Mouse (Mus musculus) limb, embryonic 15.5 days (tissue): ENCODE results near the gene Ank3. TPM values are rescaled to one million over a fixed set of nuclear protein-coding genes. Genes with fewer than 3 reads are reported as not detected.

ENCODE experiments used
- ATAC-seq: fragments of 200-750 bp; cut with Nextera tagmentation; 2 replicates; pipeline ENCODE4 v1.8.0; 2017; ENCODE audit warnings: low read depth, moderate TSS enrichment; ENCODE audit not compliant: insufficient number of reproducible peaks, low FRiP score, low TSS enrichment
- H3K27ac ChIP-seq: fragments of 300-500 bp; sonication (generic); 2 replicates; pipeline ENCODE4 v1.5.1; 2015; ENCODE audit warnings: moderate library complexity, mild to moderate bottlenecking, inconsistent platforms
- H3K27me3 ChIP-seq: fragments of 300-500 bp; sonication (generic); 2 replicates; pipeline ENCODE4 v1.6.1; 2015; ENCODE audit warnings: inconsistent platforms
- H3K36me3 ChIP-seq: fragments of 300-500 bp; sonication (generic); 2 replicates; pipeline ENCODE4 v1.6.1; 2015; ENCODE audit warnings: inconsistent platforms
- H3K4me1 ChIP-seq: fragments of 300-500 bp; sonication (generic); 2 replicates; pipeline ENCODE4 v1.6.1; 2015; ENCODE audit warnings: inconsistent platforms
- H3K4me2 ChIP-seq: fragments of 300-500 bp; sonication (generic); 2 replicates; pipeline ENCODE4 v1.6.1; 2015; ENCODE audit warnings: mild to moderate bottlenecking, inconsistent platforms
- H3K4me3 ChIP-seq: fragments of 300-500 bp; sonication (generic); 2 replicates; pipeline ENCODE4 v1.5.1; 2015; ENCODE audit warnings: mild to moderate bottlenecking, inconsistent platforms
- H3K9ac ChIP-seq: fragments of 300-500 bp; sonication (generic); 2 replicates; pipeline ENCODE4 v1.6.1; 2015; ENCODE audit warnings: inconsistent platforms
- H3K9me3 ChIP-seq: fragments of 300-500 bp; sonication (generic); 2 replicates; pipeline ENCODE4 v1.6.1; 2016; ENCODE audit warnings: inconsistent platforms
- WGBS: fragments of 180-500 bp; shearing (Covaris S2); methylation state at CpG from one replicate; pipeline ENCODE4 v1.1.7; 2015; 5-methylcytosine and 5-hydroxymethylcytosine counted together
- polyA plus RNA-seq: library from polyadenylated mRNA; unstranded; fragments of >200 nt; fragmentation: Nextera tagmentation; extraction: Ambion mirVana; gene quantifications from 2 replicates; pipeline ENCODE4 v1.2.1, GENCODE M21; 2015

The Ank3 gene
- polyA plus RNA-seq, 1 experiment from 2014 or later: 29.1 TPM

DNA sequence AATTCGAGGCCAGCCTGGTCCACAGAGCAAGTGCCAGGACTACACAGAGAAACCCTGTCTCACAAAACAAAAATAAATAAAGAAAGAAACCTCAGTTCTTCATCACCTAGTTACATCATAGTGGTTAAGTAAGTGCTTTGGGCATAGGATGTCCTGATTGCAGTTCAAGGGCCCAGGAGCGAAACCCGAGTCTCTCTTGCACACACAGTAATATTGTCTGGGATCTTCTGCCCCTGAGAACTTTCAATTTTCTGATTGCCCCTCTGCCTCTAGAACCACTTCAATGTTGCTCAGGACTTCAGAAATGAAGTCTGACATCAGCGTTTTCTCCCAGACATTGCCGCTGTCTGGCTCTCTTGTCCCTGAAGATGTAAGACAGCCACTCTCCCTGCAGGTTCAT lies 91.6 kb downstream of the Ank3 start:
- 82% methylated on average over 5 of the region's 5 CpGs for WGBS
- ATAC-seq: no peak
- H3K4me2 ChIP-seq: no peak overlapping the region
- H3K4me1 ChIP-seq: no peaks in the 10 kb centered on the region
- H3K4me3 ChIP-seq: no peak overlapping the region
- no peaks in the 10 kb centered on the region for H3K27me3 ChIP-seq
- H3K9me3 ChIP-seq: no peaks in the 10 kb centered on the region
- H3K36me3 ChIP-seq: no peaks in the 10 kb centered on the region
- no peak overlapping the region for H3K27ac ChIP-seq
- no peak overlapping the region for H3K9ac ChIP-seq

DNA sequence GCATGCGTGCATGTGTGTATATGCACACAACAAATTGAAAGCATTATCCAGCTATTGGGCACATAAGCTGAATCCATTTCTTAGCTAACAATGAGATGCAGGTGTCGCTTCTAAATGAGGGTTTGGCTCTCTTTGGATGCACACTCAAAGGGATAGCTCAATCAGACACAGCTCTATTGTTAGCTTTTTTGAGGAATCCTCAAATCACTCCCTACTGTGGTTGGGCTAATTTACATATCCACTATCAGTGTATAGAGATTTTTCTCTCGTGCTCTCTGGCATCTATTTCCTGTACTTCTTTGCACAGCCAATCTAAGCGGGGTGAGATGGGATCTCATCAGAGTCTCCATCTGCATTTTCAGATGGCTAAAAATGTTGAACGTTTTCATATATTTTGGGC lies 93.4 kb downstream of the Ank3 start:
- Histone ChIP-seq H3K9me3 (no peaks in the 10 kb centered on the region), H3K9ac (no peak overlapping the region), H3K4me2 (no peak overlapping the region), H3K36me3 (no peaks in the 10 kb centered on the region), H3K27me3 (no peaks in the 10 kb centered on the region), H3K4me3 (no peak overlapping the region), H3K4me1 (no peaks in the 10 kb centered on the region), H3K27ac (no peak overlapping the region)
- 87% methylated on average over 5 of the region's 5 CpGs for WGBS
- no peak for ATAC-seq

DNA sequence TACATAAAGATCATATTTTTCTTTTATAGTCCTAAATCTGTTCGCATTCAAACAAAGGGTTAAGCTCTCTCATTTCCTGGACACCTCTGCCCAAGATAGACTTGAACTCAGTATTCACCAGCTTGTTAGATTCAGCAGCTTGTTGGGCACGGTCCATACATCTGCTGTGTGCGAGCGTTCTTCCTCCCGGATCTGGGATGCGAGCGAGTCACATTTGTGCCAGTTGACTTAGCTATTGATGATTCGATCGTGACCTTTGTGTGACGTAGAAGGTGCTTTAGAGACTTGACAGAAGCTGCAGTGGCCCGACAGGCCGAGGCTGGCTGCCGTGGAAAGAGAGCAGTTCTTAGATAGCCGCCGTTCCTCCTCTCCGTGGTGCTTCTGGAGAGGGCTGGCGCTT lies 98.8 kb downstream of the Ank3 start:
- 0 out of 2 replicates have a peak, but pooled peaks cover 9% of the 10 kb centered on the region for H3K4me1 ChIP-seq
- no peaks in the 10 kb centered on the region for H3K9me3 ChIP-seq
- H3K27me3 ChIP-seq: no peaks in the 10 kb centered on the region
- H3K36me3 ChIP-seq: no peaks in the 10 kb centered on the region
- 86% methylated on average over 17 of the region's 17 CpGs for WGBS
- no peak overlapping the region for H3K9ac ChIP-seq
- no peak overlapping the region for H3K27ac ChIP-seq
- no peak overlapping the region for H3K4me2 ChIP-seq
- no peak overlapping the region for H3K4me3 ChIP-seq
- no peak for ATAC-seq

DNA sequence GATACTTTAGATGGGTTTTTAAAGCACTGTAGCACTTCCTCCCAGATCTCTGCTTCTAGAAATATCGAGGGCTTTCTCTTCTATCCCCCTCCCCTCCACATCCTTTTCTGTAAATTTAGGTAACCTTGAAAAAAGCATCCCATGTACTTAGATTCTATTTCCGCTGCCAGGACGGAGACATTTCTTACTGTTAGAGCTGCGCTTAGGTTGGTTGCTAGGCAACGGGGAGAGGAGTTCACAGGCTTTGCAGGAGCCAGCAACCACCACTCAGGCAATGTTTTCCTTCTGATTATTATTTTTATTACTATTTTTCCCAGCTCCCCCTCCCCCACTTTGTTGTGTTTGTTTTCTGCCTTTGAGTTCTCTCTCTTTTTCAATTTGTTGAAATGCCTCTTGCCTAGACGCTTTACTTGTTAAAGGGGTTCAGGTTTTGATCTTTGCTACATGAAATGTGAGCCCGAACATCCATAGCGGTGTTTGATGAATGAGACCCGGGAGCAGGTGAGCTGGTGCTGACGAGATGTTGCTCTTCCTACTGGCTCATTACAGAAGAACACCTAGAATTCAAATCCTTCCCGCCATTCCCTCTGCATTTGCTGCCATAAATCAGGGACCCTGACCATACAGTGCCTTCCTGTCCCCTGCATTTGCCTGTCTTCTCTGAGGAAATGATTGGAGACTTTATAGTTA lies 101.7 kb downstream of the Ank3 start:
- H3K36me3 ChIP-seq: no peaks in the 10 kb centered on the region
- 0 out of 2 replicates have a peak, but pooled peaks cover 9% of the 10 kb centered on the region for H3K4me1 ChIP-seq
- H3K9me3 ChIP-seq: no peaks in the 10 kb centered on the region
- no peak overlapping the region for H3K9ac ChIP-seq
- H3K27ac ChIP-seq: no peak overlapping the region
- H3K27me3 ChIP-seq: no peaks in the 10 kb centered on the region
- no peak overlapping the region for H3K4me2 ChIP-seq
- 38% methylated on average over 11 of the region's 11 CpGs for WGBS
- H3K4me3 ChIP-seq: no peak overlapping the region
- no peak for ATAC-seq

DNA sequence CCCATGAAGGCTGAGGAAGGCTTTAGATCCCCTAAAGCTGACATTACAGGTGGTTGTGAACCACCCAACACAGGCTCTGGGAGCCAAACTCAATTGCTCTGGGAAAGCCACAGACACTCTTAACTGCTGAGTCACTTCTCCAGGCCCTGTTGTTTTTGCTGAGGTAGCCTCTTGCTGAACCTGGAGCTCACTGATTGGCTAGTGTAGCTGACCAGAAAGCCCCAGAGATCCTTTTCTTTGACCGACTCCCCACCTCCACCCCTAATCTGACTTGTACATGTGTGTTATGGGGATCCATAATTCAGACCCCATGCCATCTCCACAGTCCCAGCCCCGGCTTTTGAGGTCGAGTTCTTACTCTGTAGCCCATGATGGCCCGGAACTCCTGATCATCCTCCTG lies 105.2 kb downstream of the Ank3 start:
- WGBS: 81% methylated on average over 4 of the region's 4 CpGs
- Histone ChIP-seq H3K4me3 (no peak overlapping the region), H3K27ac (no peak overlapping the region), H3K36me3 (no peaks in the 10 kb centered on the region), H3K9me3 (no peaks in the 10 kb centered on the region), H3K27me3 (no peaks in the 10 kb centered on the region), H3K9ac (no peak overlapping the region), H3K4me2 (no peak overlapping the region), H3K4me1 (0 out of 2 replicates have a peak, but pooled peaks cover 6% of the 10 kb centered on the region)
- ATAC-seq: no peak

DNA sequence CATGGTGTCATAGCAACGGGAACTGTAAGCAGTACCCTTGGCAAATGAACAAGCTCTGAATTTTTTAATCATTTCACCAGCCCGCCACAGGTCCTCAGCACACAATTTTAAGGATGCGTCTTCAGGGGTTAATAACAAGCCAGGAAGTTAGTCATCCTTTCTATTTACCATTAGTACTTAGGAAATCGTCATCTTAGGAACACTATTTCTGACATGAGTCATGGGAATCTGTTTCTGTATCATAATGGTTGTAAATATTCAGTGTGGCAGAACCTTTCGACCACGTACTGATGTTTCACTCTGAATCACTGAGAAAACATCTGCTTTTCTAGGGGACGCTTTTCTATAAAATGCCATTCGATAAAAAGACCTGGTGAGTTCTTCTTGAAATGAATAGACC lies 109.1 kb downstream of the Ank3 start:
- no peaks in the 10 kb centered on the region for H3K4me1 ChIP-seq
- whole genome bisulfite sequencing: 75% methylated on average over 8 of the region's 8 CpGs
- H3K36me3 ChIP-seq: no peaks in the 10 kb centered on the region
- no peaks in the 10 kb centered on the region for H3K27me3 ChIP-seq
- no peaks in the 10 kb centered on the region for H3K9me3 ChIP-seq
- no peak for ATAC-seq
- H3K9ac ChIP-seq: no peak overlapping the region
- no peak overlapping the region for H3K4me2 ChIP-seq
- H3K27ac ChIP-seq: no peak overlapping the region
- no peak overlapping the region for H3K4me3 ChIP-seq

DNA sequence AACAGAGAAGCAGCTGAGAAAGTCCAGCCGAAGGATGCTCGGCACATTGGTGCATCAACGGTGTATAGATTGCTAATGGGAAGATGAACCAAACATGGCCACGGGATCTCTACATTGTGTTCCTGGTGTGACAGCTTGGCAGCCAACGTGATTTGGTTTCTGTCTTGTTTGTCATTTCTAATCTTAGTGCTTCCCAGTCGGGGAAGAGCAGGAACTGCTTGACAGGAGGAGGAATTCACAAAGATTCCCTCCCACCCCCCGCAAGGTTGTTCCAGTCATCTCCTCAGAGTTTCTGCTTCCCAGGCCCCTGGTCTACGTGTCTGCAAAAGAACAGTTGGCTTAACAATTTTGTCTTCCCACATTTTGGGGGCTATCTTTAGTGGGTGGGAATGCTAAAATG lies 111.8 kb downstream of the Ank3 start:
- 83% methylated on average over 8 of the region's 8 CpGs for WGBS
- no peak overlapping the region for H3K4me3 ChIP-seq
- H3K9me3 ChIP-seq: no peaks in the 10 kb centered on the region
- H3K36me3 ChIP-seq: no peaks in the 10 kb centered on the region
- no peak overlapping the region for H3K9ac ChIP-seq
- no peaks in the 10 kb centered on the region for H3K27me3 ChIP-seq
- ATAC-seq: no peak
- H3K4me2 ChIP-seq: no peak overlapping the region
- no peak overlapping the region for H3K27ac ChIP-seq
- H3K4me1 ChIP-seq: no peaks in the 10 kb centered on the region

DNA sequence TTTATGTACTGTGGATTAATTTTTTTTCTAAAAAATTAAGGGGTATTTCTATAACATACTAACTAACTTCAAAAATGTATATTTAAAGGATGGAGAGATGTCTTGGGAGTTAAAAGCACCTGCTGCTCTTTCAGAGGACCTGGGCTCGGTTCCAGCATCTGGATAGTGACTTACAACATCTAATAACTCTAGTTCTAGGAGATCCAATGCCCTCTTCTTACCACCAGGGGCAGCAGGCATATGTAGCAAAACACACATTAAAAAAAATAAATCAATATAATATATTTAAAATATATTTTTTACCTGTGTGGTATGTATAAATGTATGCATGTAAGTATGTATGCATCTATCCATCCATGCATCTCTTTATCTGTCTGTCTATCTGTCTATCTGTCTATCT lies 112.7 kb downstream of the Ank3 start:
- Histone ChIP-seq H3K4me3 (no peak overlapping the region), H3K9ac (no peak overlapping the region), H3K9me3 (no peaks in the 10 kb centered on the region), H3K27me3 (no peaks in the 10 kb centered on the region), H3K4me2 (no peak overlapping the region), H3K4me1 (no peaks in the 10 kb centered on the region), H3K36me3 (no peaks in the 10 kb centered on the region), H3K27ac (no peak overlapping the region)
- no peak for ATAC-seq
- 65% methylated on average over 1 of the region's 1 CpGs for WGBS

DNA sequence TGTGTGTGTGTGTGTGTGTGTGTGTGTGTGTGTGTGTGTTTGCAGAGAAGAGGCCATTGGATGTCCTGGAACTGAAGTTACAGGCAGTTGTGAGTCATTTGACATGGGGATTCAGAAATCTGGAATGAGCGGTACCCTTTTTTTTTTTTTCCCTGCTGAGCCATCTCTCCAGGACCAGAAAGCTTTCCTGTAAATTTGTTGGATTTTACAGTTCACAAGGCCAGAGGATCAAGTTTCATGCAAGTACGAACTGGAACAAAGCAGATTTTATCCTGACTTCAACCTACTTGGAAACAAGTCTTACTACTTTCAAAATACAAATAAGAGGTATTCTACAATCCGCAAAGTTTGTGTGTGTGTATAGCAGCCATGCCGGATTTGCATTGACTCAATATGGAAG lies 123.4 kb downstream of the Ank3 start:
- H3K4me3 ChIP-seq: no peak overlapping the region
- no peak for ATAC-seq
- H3K27me3 ChIP-seq: no peaks in the 10 kb centered on the region
- no peak overlapping the region for H3K9ac ChIP-seq
- H3K9me3 ChIP-seq: no peaks in the 10 kb centered on the region
- 20% methylated on average over 4 of the region's 4 CpGs for WGBS
- no peak overlapping the region for H3K4me2 ChIP-seq
- H3K27ac ChIP-seq: peak overlapping the region; percentile 54; the same call in 1 of the 2 replicates
- H3K36me3 ChIP-seq: no peaks in the 10 kb centered on the region
- no peaks in the 10 kb centered on the region for H3K4me1 ChIP-seq

DNA sequence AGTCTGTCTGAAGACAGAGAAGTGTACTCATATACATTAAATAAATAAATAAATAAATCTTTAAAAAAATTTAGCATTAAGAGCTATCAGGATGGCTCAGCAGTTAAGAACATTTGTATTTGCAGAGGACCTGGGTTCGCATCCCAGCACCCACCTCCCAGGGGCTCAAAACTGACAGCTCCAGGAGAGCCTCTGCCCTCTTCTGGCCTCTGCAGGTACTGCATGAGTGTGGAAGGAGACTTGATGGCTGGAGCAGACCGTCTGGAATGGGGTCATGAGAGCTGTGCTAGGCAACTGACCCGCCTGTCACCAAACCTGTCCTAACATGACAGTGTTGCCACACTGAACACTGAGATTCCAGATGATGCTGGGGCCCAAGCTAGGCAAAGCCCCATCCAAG lies 124.6 kb downstream of the Ank3 start:
- ATAC-seq: no peak
- 85% methylated on average over 3 of the region's 3 CpGs for WGBS

DNA sequence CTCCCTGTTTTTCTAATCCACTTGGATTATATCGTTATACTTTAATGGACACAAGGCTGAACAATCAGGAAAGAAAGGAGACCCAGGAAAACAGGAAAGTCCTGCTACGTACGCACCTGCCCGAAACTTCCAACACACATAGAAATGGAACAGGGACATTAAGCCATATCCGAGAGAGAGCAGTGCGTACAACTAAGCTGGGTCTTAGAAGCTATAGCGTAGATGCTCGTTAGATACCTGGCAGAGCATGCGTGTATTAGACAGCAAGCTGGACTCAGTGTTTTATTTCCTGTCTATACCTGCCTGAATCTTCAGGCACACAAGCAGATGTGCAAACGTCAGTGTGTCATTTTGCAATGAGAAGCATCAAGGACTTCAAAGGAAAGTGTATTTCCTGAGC lies 128.7 kb downstream of the Ank3 start:
- peaks cover 2% of the 10 kb centered on the region for H3K4me1 ChIP-seq
- H3K27me3 ChIP-seq: no peaks in the 10 kb centered on the region
- no peak overlapping the region for H3K4me3 ChIP-seq
- H3K9me3 ChIP-seq: no peaks in the 10 kb centered on the region
- H3K36me3 ChIP-seq: no peaks in the 10 kb centered on the region
- no peak overlapping the region for H3K9ac ChIP-seq
- no peak overlapping the region for H3K27ac ChIP-seq
- WGBS: 73% methylated on average over 10 of the region's 10 CpGs
- ATAC-seq: no peak
- H3K4me2 ChIP-seq: no peak overlapping the region

More for the DNA sequence above, 124.6 kb downstream of the Ank3 start:
- Histone ChIP-seq H3K27ac (no peak overlapping the region), H3K4me2 (no peak overlapping the region), H3K9ac (no peak overlapping the region), H3K4me3 (no peak overlapping the region), H3K36me3 (no peaks in the 10 kb centered on the region), H3K9me3 (no peaks in the 10 kb centered on the region), H3K27me3 (no peaks in the 10 kb centered on the region), H3K4me1 (no peaks in the 10 kb centered on the region)

DNA sequence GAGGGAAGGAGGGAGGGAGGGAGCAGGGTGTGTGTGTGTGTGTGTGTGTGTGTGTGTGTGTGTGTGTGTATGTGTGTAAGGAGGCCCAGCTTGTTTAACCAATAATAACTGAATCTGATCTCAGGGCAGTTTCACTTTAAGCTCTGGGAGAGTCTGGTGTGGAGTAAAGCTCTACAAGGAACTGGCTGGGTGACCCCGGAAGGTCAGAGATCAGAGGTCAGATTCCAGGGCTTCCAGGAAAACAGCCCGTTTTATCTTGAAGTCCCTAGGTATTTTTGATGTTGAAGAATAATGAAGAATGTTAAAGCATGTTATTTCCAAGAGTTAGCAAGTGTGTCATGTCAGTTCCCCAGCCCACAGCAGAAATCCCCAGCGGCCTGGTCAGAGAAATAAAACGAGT lies 130.2 kb downstream of the Ank3 start:
- H3K27ac ChIP-seq: no peak overlapping the region
- H3K27me3 ChIP-seq: no peaks in the 10 kb centered on the region
- H3K9me3 ChIP-seq: no peaks in the 10 kb centered on the region
- H3K4me2 ChIP-seq: no peak overlapping the region
- no peak overlapping the region for H3K4me3 ChIP-seq
- H3K36me3 ChIP-seq: no peaks in the 10 kb centered on the region
- H3K4me1 ChIP-seq: peaks cover 11% of the 10 kb centered on the region
- no peak overlapping the region for H3K9ac ChIP-seq
- WGBS: 68% methylated on average over 4 of the region's 4 CpGs
- ATAC-seq: no peak

DNA sequence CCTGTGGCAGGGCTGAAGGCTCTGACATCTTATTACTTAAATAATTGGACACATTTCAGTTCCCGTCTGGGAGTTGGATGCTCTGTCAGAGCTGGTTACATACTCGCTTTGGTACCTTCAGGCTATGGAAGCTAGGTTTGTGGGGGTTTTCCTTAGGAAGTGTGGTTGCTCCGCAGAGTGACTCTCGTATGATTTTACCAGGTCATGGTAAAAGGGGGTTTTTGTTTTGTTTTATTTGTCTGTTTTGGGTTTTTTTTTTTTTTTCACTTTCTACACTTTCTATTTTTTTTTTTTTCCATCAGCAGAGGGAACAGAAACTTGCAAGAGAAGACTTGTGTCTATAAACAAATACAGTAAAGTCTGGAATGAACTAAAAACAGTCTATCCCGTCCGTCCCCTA lies 131.8 kb downstream of the Ank3 start:
- H3K9me3 ChIP-seq: no peaks in the 10 kb centered on the region
- H3K4me3 ChIP-seq: no peak overlapping the region
- peaks cover 12% of the 10 kb centered on the region for H3K4me1 ChIP-seq
- no peaks in the 10 kb centered on the region for H3K36me3 ChIP-seq
- H3K27ac ChIP-seq: no peak overlapping the region
- H3K27me3 ChIP-seq: no peaks in the 10 kb centered on the region
- H3K4me2 ChIP-seq: no peak overlapping the region
- WGBS: 63% methylated on average over 6 of the region's 6 CpGs
- ATAC-seq: no peak
- no peak overlapping the region for H3K9ac ChIP-seq
